Mouse (Mus musculus): ENCODE results near the gene Rab25.

The Rab25 gene

DNA sequence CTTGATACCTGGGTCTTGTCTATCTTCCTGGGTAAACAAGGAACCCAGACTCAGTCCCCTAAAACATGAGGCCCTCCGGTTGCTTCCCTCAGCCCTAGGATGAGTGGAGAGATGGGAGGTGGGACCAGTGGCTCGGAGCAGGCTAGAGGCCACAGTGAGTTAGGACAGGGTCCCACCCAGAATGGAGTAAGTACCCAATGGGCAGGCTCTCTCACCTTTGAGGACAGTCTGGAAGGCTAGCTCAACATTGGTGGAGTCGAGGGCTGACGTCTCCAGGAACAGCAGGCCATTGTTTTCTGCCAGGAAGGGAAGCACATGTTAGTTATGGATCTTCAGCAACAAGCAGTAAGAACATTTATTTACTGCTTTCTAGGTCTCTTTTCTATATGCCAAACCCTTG, 5.6 kb downstream of the Rab25 start:
- DNase-seq (ENCODE audit: low read depth, low spot score), result no peak

GRCm38 (mm10) chr3:88541622-88542401, 6.3 kb downstream of the Rab25 start:
- no peak for DNase-seq (ENCODE audit: low read depth, low spot score)

- DNase-seq (ENCODE audit: low read depth, low spot score), result no peak
These were observed 8.0 kb downstream of the Rab25 start for GRCm38 (mm10) chr3:88540085-88540484.

GRCm38 (mm10) chr3:88539397-88539796, 8.7 kb downstream of the Rab25 start:
- no peak for DNase-seq (ENCODE audit: low read depth, low spot score)

GRCm38 (mm10) chr3:88538271-88539145, 9.6 kb downstream of the Rab25 start:
- no peak for DNase-seq (ENCODE audit: low read depth, low spot score)

DNA sequence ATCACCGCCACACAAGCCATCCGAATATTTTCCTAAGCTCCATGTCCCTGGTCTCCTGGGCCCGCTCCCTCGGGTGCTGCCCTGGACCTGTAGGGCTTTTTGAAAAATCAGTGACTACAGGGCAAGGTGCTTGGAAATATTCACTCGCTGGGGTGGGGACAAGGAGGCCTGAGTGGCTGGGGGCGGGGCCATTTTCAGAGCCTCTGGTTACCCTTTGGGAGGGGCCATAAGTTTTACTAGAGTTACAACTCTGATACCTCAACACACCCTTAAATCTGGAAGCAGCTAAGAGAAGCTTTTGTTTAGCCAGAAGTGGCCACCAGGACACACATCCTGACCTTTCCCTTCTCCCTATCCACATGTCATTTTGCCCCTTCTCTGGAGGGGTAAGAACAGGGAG, 11.0 kb downstream of the Rab25 start:
- DNase-seq (ENCODE audit: low read depth, low spot score), result no peak

DNA sequence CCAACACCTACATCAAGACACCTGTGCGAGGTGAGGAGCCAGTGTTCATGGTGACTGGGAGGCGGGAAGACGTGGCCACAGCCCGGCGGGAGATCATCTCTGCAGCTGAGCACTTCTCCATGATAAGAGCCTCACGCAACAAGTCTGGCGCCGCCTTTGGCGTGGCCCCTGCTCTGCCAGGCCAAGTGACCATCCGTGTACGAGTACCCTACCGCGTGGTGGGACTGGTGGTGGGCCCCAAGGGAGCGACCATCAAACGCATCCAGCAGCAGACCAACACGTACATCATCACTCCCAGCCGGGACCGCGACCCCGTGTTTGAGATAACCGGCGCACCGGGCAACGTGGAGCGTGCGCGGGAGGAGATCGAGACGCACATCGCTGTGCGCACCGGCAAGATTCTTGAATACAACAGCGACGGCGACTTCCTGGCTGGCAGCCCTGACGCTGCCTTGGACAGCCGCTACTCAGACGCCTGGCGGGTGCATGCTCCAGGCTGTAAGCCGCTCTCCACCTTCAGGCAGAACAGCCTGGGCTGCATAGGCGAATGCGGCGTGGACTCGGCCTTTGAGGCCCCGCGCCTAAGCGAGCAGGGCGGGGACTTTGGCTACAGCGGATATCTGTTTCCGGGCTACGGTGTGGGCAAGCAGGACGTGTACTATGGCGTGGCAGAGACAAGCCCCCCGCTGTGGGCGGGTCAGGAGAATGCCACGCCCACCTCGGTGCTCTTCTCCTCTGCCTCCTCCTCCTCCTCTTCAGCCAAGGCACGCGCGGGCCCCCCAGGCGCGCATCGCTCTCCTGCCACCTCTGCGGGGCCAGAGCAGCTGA, 11.8 kb downstream of the Rab25 start:
- no peak for DNase-seq (ENCODE audit: low read depth, low spot score)

DNA sequence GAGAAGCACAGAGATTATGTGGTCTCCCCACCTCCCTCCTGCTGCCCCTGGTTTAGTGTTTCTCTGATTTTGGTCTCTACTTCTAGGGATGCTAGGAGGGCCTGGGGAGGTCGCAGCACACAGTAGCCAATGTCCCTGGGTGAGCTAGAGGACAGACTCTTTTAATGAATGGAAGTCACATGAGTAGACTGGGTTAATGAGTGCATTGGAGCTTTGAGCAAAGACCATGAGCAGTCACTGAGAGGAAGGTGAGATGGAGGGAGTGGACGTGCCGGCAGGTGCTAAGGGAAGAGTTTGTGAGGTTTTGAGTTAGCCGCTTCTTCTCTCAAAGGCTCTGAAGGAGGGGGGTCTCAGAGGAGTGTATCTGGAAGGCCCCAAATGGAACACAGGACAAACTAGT, 12.6 kb downstream of the Rab25 start:
- no peak for DNase-seq (ENCODE audit: low read depth, low spot score)

- no peak for DNase-seq (ENCODE audit: low read depth, low spot score)
These were observed 13.1 kb downstream of the Rab25 start for GRCm38 (mm10) chr3:88535005-88535404.

- DNase-seq (ENCODE audit: low read depth, low spot score), result no peak
These were observed 14.4 kb downstream of the Rab25 start for GRCm38 (mm10) chr3:88533706-88534105.

DNA sequence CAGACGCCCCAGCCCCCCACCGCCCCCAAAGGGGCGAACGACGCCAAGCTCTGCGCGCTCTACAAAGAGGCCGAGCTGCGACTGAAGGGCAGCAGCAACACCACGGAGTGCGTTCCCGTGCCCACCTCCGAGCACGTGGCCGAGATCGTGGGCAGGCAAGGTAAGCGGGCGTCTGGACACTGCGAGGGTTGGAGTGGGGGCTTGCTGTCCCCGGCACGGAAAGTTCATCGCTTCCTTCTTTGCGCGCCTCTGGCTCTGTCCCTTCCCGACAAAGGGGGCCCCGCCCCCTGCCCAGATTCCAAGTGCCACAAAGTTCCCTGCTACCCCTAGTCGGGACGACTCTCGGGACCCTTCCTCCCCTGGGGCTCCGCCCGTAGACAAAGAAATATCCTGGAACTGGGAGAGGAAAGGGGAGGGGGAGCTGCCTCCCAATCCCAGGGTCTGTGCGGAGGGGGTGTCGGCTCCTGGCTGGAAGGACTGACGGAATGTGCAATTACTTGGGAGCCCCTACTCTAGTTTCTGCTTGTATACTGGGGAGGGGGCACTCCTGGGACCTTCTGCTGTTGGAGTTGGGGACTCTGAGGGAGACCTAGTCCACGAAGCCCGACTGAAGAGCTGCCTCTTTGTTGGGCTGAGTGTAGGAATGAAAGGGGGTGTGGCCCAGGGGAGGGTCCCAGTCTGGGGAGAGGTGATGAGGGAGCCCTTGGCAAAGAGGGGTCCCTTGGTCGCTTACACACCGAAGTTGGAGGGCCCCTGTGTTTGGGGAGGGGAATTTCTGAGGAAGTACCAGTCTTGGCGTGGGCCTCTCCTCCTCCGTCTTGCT, 15.2 kb downstream of the Rab25 start:
- DNase-seq (ENCODE audit: low read depth, low spot score), result no peak

DNA sequence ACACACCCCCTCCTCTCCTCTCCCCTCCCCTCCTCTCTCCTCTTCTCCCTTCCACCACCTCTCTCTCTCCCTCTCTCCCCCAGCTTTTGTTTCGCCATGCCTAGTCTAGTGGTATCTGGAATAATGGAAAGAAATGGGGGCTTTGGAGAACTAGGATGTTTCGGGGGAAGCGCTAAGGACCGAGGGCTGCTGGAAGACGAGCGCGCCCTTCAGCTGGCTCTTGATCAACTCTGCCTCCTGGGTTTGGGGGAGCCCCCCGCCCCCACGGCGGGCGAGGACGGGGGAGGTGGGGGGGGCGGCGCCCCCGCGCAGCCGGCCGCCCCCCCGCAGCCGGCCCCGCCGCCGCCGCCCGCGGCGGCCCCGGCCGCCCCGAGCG, 15.8 kb downstream of the Rab25 start, which contains the start of gene Mex3a:
Gene Mex3a, plus strand, starts transcription at position 97 of the 376 bp plus-strand sequence.
- DNase-seq (ENCODE audit: low read depth, low spot score), result no peak

- DNase-seq (ENCODE audit: low read depth, low spot score), result peak; percentile 73
These were observed 16.5 kb downstream of the Rab25 start for GRCm38 (mm10) chr3:88531348-88532298.

DNA sequence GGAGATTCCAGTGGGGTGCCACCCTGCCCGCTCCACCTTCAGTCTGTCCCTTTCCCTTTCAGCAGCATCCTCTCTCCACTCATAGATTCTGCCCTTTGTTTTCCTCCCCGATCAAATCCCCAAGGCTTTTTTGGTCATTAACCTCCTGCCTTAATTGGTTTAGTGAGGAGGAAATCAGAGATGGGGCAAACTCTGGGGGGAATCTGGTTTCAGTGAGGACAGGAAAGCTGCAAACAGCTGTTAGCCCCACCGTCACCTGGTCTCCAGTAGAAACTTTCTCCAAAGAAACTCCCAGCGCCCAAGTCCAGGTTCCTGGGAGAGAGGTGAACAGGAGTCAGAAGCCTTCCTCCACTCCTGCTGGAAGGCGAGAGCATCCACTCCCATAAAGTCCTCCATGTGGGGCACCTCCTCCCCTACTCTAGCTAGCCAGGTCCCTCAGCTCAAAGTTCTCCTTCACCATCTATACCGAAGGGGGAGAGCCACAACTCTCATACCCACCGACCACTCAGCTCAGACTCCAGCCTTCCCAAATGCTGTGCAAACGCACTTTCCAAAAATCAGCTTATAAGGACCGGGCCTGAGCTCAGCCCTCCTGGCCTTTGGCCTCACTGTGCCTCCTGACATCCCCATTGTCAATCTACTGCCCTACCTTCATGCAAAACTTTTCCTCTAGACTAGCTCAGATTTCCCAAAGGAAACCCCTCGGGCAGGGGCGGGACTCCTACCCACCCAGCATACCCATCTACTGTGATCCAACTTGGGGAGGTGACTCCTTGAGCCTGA, 17.8 kb downstream of the Rab25 start:
- DNase-seq (ENCODE audit: low read depth, low spot score), result peak; percentile 62

DNA sequence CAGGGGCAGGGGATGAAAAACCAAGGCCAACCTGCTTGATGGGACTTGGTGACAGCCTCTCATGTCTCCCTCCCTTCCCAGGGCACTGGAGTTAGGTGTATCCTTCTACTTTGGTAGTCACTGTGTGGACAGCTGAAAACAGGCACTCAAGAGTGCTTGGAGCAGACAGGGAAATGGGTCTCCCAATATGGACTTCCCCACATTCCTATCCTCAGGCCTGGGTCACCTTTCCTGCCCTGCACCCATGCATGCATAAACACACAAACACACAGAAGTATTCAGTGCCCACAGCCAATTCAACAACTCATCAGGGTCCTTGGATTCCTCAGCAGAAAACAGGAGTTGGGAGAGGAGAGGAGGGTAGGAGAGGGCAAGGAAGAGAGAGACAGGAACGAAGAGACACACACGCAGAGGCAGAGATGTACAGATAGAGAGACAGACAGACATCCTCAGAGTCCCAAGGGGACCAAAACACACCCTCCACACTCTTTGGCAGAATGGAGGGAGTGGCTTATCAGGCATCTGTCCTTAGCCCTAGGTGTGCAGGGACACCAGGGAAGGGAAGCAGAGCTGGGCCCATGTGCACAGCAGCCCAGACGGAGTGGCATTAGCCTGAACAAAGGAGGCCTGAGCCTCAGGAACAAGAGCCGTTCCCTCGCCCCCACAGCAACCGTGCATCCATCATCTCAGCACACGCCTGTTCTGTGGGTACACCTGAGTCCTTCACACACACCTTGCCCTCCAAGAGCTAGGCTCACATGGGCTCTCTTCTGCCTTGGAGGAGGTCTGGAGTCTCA, 18.7 kb downstream of the Rab25 start:
- DNase-seq (ENCODE audit: low read depth, low spot score), result no peak

DNA sequence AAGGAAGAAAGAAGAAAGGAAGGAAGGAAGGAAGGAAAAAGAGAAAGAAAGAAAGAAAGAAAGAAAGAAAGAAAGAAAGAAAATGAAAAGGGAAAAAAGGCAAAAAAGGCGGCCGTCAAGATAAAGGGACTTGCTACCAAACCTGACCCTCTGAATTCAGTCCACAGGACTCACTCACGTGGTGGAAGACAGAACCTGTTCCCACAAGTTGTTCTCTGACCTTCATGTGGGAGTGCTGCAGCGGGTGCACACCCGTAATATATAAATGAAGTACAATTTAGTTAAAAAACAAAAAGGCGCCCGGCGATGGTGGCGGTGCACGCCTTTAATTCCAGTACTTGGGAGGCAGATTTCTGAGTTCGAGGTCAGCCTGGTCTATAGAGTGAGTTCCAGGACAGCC, 19.5 kb downstream of the Rab25 start:
- DNase-seq (ENCODE audit: low read depth, low spot score), result no peak

- no peak for DNase-seq (ENCODE audit: low read depth, low spot score)
These were observed 20.5 kb downstream of the Rab25 start for GRCm38 (mm10) chr3:88527565-88527964.
